Mouse (Mus musculus): ENCODE measurements around the gene Rassf4.

DNA sequence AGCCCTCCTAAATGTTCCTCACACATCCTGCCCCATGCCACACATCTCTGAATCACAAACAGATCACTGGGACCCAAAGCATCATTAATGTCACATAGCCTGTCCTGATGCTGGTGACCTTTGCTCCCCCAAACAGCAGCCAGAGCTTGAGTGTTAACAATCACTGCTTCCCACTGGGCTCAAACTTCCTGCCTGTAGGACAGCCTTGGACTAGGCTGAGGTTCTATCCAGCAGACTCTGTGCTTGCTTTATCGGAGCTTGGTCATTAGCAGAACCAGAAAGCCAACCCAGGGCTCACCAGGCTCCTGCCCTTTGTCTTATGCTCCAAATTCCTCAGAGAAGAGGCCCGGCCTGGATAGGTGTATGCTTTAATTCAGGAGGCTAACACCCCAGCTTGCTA is 34.9 kb downstream of the Rassf4 start:
- TF ChIP-seq CTCF (conservative IDR thresholded peaks at IDR 0.05 in 1 of 2, IDR thresholded peaks at IDR 0.05 in 1 of 2; ENCODE audit: low read depth in 2 of 2, low read length in 2 of 2) (no peak), MYC (IDR thresholded peaks at IDR 0.05; ENCODE audit: low read depth, low read length) (no peak), POLR2AphosphoS2 (IDR thresholded peaks at IDR 0.05; ENCODE audit: low read depth, low read length) (no peak), POLR2A (IDR thresholded peaks at IDR 0.05; ENCODE audit: low read depth, low read length) (no peak), E2F4 (IDR thresholded peaks at IDR 0.05; ENCODE audit: insufficient replicate concordance, low read depth, low read length) (no peak), ETS1 (conservative IDR thresholded peaks at IDR 0.05; ENCODE audit: low read depth, low read length) (no peak), ZNF384 (IDR thresholded peaks at IDR 0.05; ENCODE audit: low read depth, low read length) (no peak), EP300 (IDR thresholded peaks at IDR 0.05; ENCODE audit: low read length) (no peak), MXI1 (IDR thresholded peaks at IDR 0.05; ENCODE audit: low read depth, low read length) (no peak), IRF4 (IDR thresholded peaks at IDR 0.05; ENCODE audit: low read depth, low read length) (no peak)

All from CH12.LX (cell line).